Mouse (Mus musculus) G1E (cell line): ENCODE results near the gene Vegfd. TPM values are rescaled to one million over a fixed set of nuclear protein-coding genes. Genes with fewer than 3 reads are reported as not detected.

Source experiments
- ATAC-seq: 2 replicates; pipeline ENCODE4 v1.8.0; 2016; ENCODE audit warnings: mild to moderate bottlenecking; ENCODE audit not compliant: insufficient number of reproducible peaks, poor library complexity, low FRiP score, severe bottlenecking; ENCODE audit errors: extremely low read depth
- DNase-seq: peaks from one replicate; pipeline ENCODE4 v3.0.0; 2012; ENCODE audit warnings: low spot score
- H3K27me3 ChIP-seq: 2 replicates; pipeline ENCODE4 v1.6.1; 2012; ENCODE audit warnings: mild to moderate bottlenecking, low read length, inconsistent platforms; ENCODE audit not compliant: insufficient read depth
- H3K36me3 ChIP-seq: replicated peaks from 2 replicates; pipeline ENCODE3; 2012; ENCODE audit warnings: mild to moderate bottlenecking, inconsistent platforms
- H3K4me1 ChIP-seq: 2 replicates; pipeline ENCODE4 v1.6.1; 2012; ENCODE audit warnings: low read depth, low read length, inconsistent platforms, mixed read lengths; ENCODE audit not compliant: insufficient read depth
- H3K4me3 ChIP-seq: 2 replicates; pipeline ENCODE4 v1.5.1; 2012; ENCODE audit warnings: low read depth, mild to moderate bottlenecking, inconsistent platforms, low read length, moderate library complexity, mixed read lengths
- H3K9me3 ChIP-seq: replicated peaks from 2 replicates; pipeline ENCODE4 v1.6.1; 2012; ENCODE audit warnings: inconsistent platforms
- CTCF ChIP-seq: IDR thresholded peaks from 2 replicates; pipeline ENCODE4 v1.5.1; 2012; ENCODE audit warnings: low read depth, low read length, inconsistent platforms, mixed read lengths
- GATA1 ChIP-seq: IDR thresholded peaks from 2 replicates; pipeline ENCODE4 v1.6.1; 2012; ENCODE audit warnings: borderline replicate concordance, low read length, inconsistent platforms, mixed read lengths
- GATA2 ChIP-seq: IDR thresholded peaks from 2 replicates; pipeline ENCODE4 v1.6.1; 2012; ENCODE audit warnings: low read depth, low read length, inconsistent platforms, borderline replicate concordance
- POLR2AphosphoS5 ChIP-seq: IDR thresholded peaks from 2 replicates; pipeline ENCODE4 v1.6.1; 2012; ENCODE audit warnings: low read depth, low read length, inconsistent platforms; ENCODE audit not compliant: insufficient replicate concordance
- TAL1 ChIP-seq: conservative IDR thresholded peaks from 2 replicates; pipeline ENCODE4 v1.6.1; 2012; ENCODE audit warnings: low read depth, low read length, inconsistent platforms, mixed read lengths
- polyA plus RNA-seq: library from polyadenylated mRNA; stranded (reverse); fragments of >175 nt; gene quantifications from 2 replicates; pipeline ENCODE4 v1.2.3, GENCODE M21; 2012
- total RNA-seq, 2 experiments: library from RNA; stranded (forward) in 1 of 2; stranded (reverse) in 1 of 2; fragments of 200-1000 nt in 1 of 2; fragments of >200 nt in 1 of 2; fragmentation: Nextera tagmentation in 1 of 2; gene quantifications; 2 replicates each; pipeline ENCODE4 v1.2.3; 2014 to 2017

Gene Vegfd
- total and polyA plus RNA-seq, 3 experiments, result 16.6 TPM; not detected in 2

DNA sequence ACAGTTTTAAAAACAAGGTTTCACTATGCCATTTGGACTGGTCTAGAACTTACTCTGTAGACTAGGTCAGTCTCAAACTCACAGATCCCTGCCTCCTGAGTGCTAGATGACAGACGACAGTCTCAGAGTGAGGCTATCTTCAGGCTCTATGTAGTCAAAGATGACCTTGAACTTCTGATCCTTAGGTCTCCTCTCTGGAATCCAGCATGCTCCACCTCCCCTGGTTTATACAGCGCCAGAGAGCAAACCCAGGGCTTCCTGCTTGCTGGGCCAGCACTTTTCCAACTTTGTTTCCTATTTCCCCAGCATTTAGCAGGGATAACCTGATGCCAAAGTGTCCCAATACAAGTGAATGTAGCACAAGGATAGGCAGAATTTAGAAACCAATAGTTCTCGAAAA, 67.5 kb downstream of the Vegfd start:
- no peaks in the 10 kb centered on the region for H3K9me3 ChIP-seq
- no peak for TF ChIP-seq GATA1
- TF ChIP-seq CTCF, result no peak
- TF ChIP-seq TAL1, result no peak
- TF ChIP-seq POLR2AphosphoS5, result no peak
- TF ChIP-seq GATA2, result no peak
- DNase-seq (no peak), ATAC-seq (no peak)
- H3K27me3 ChIP-seq, result no peaks in the 10 kb centered on the region
- H3K36me3 ChIP-seq, result peaks cover 4% of the 10 kb centered on the region
- no peak overlapping the region for H3K4me3 ChIP-seq
- no peaks in the 10 kb centered on the region for H3K4me1 ChIP-seq

DNA sequence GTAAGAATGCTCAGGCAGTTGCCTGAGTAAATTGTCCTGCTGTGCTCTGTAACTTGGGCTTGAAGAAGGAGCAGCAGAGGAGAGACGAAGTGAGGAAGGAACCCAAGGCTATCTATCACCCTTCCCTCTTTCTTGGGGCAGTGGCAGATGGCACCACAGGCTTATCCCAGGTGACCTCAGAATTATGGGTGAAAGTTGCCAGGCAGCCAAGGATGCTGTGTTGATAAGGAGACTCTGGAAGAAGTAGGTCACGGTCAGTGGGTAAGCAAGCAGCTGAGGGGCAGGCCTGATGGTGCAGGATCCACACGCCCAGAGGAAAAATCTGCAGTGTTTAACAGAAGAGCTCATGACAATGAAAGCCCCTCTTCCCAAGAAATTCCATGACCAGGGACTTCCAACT, 68.1 kb downstream of the Vegfd start:
- no peak for TF ChIP-seq GATA1
- no peak for TF ChIP-seq CTCF
- no peak for TF ChIP-seq TAL1
- TF ChIP-seq GATA2, result no peak
- no peak for TF ChIP-seq POLR2AphosphoS5
- Histone ChIP-seq H3K4me1 (0 out of 2 replicates have a peak, but pooled peaks cover 4% of the 10 kb centered on the region), H3K27me3 (no peaks in the 10 kb centered on the region), H3K36me3 (no peaks in the 10 kb centered on the region), H3K9me3 (no peaks in the 10 kb centered on the region), H3K4me3 (no peak overlapping the region)
- no peak for DNase-seq
- no peak for ATAC-seq

DNA sequence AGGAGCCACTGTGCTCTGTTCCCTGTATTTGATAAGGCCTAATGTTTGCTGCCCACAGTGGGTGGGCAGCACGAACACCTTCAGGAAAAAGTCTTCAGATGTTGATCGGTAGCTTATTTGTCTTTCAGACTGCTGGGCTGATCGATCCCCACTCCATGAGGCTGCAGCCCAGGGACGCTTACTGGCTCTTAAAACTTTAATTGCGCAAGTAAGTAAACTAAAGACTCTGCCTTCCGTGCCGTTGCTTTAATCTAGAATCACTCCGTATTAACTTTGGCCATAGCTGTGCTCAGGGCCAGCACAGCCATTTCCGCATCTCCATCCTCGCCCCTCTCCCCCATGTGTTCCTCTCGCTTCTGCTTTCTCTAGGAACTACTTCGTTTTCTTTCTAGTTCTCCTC, 72.4 kb downstream of the Vegfd start:
- TF ChIP-seq CTCF (no peak), GATA1 (no peak), TAL1 (no peak), POLR2AphosphoS5 (no peak), GATA2 (no peak)
- no peaks in the 10 kb centered on the region for H3K27me3 ChIP-seq
- H3K36me3 ChIP-seq, result no peaks in the 10 kb centered on the region
- no peak for DNase-seq
- no peaks in the 10 kb centered on the region for H3K9me3 ChIP-seq
- H3K4me3 ChIP-seq, result no peak overlapping the region
- H3K4me1 ChIP-seq, result peaks cover 20% of the 10 kb centered on the region
- no peak for ATAC-seq

DNA sequence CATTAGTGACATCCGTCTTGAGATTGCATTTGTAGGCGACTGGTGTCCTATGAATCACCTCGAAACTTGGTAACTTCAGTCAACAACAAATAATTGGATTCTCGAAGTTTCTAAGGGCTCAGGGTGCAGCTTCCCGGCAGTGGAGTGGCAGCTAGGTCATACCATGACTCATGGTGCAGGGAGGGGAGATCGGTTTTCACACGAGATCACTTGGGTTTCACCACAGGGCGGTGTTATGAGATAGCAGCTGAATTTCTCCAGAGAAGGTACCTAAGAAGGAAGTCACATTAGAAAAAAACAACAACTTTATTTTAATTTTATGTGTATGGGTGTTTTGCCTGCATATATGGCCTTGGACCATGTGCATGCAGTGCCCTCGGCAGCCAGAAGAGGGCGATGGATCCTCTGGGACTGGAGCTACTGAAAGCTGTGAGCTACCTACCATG, 73.0 kb downstream of the Vegfd start:
- no peaks in the 10 kb centered on the region for H3K36me3 ChIP-seq
- H3K4me3 ChIP-seq, result no peak overlapping the region
- TF ChIP-seq TAL1 (no peak), GATA2 (no peak), GATA1 (no peak), CTCF (no peak), POLR2AphosphoS5 (no peak)
- ATAC-seq (no peak), DNase-seq (no peak)
- H3K27me3 ChIP-seq, result no peaks in the 10 kb centered on the region
- peaks cover 20% of the 10 kb centered on the region for H3K4me1 ChIP-seq
- H3K9me3 ChIP-seq, result no peaks in the 10 kb centered on the region

DNA sequence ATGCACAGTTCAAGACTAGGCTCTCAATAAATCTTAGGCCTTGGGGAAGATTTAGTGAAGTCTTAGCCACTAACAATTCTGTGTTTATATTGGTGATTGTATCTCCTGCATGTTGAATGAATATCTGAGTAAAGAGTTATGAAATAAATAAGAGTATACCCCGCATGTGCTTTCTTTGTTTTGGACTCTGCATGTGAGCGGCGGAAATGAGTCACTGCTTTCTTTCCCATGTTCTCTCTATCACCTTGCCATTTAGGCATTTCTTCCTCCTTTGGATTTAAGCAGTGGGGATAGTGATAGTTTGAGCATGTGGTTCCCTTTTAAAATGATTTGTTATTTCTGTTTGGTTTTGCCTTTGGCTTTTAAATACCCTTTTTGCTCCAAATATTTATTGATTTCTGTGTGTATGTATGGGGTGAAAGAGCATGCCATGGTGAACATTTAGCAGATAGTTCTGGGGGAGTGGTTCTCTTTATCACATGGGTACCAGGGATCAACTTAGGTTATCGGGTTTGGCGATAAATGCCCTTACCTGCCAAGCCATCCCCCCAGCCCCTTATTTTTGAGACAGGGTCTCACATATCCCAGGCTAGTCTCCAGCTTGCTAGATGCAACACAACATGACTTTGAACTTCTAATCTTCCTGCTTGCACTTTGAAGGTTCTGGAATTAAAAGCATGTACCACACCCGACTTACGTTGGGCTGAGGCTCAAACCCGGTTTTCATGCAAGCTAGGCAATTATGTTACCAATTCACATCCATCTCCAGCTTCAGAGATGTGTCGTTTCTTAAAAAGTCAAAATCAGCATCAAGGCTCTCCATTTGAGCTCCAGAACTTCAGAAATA, 73.9 kb downstream of the Vegfd start:
- Histone ChIP-seq H3K4me1 (peaks cover 20% of the 10 kb centered on the region), H3K9me3 (no peaks in the 10 kb centered on the region), H3K36me3 (no peaks in the 10 kb centered on the region), H3K4me3 (no peak overlapping the region; the same call in 1 of the 2 replicates), H3K27me3 (no peaks in the 10 kb centered on the region)
- TF ChIP-seq POLR2AphosphoS5, result no peak
- no peak for TF ChIP-seq TAL1
- no peak for TF ChIP-seq GATA1
- TF ChIP-seq GATA2, result no peak
- TF ChIP-seq CTCF, result no peak
- no peak for DNase-seq
- ATAC-seq, result no peak

DNA sequence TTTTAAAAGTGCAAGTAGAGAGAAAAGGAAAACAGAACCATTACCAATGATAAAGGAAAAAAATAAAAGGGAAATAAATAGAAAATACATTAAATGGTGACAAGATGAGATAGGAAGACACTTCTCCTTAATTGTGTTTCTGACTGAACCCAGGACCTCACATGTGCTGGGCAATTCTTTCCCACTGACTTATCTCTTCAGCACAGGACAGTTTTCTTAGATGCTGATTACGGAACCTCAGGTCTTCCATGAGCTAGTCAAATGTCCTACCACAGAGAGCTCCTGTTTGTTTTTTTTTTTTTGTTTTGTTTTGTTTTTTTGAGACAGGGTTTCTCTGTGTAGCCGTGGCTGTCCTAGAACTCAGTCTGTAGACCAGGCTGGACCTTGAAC, 74.5 kb downstream of the Vegfd start:
- Histone ChIP-seq H3K4me3 (no peak overlapping the region; the same call in 1 of the 2 replicates), H3K9me3 (no peaks in the 10 kb centered on the region), H3K36me3 (no peaks in the 10 kb centered on the region), H3K27me3 (0 out of 2 replicates have a peak, but pooled peaks cover 2% of the 10 kb centered on the region), H3K4me1 (peaks cover 20% of the 10 kb centered on the region)
- ATAC-seq (peak; percentile 84), DNase-seq (no peak)
- TF ChIP-seq GATA1, result no peak
- peak; percentile 53 for TF ChIP-seq TAL1
